Mouse (Mus musculus): ENCODE results near the gene Lpar6.
A peak's percentile ranks its signal among the peaks of the same experiment; 100 is the strongest.

Gene Lpar6

DNA sequence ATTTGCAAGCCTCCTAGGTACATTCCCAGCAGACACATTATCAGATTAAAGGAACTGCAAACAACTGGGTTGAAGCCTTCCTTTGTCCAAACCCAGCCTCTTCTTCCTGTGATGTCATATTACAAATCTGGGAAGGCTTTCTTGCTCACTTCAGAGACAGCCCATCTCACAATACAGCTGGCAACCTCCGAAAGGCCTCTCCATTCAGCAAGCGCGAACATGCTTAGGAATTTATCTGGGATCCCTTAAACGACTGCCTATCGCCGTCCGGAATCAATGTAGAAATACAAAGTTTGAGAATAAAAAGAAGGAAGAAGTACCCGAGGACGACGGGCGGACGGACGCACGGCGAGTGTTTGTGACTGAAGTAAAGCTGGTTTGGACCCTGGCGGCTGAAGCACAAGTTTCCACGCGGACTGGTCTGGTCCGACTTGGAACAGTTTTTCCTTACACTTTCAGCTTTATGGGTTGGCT is at the start of gene Lpar6:
Gene Lpar6 (plus strand): TSS at position 48 of the 474 bp plus-strand sequence.
- DNase-seq = peak; percentile 77

DNA sequence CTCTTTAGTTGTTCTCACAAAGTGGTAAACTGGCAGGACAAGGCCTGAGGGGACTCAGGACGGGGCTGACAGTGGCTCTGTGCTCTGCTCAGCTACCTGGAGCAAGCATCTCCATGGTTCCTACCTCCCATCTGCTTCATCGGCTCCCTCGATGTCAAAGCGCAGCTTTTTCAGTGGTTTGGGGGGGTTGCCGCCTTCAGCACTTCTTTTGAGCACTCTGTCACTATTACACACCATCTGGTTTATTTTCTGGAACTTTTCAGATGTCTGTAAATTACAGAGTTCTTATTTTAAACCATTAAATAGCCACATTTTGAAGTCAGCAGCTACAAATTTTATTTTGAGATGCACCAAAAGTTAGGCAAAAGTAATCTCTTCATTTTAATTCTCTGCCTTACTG is 38.6 kb upstream of the Lpar6 start:
- no peak for DNase-seq

DNA sequence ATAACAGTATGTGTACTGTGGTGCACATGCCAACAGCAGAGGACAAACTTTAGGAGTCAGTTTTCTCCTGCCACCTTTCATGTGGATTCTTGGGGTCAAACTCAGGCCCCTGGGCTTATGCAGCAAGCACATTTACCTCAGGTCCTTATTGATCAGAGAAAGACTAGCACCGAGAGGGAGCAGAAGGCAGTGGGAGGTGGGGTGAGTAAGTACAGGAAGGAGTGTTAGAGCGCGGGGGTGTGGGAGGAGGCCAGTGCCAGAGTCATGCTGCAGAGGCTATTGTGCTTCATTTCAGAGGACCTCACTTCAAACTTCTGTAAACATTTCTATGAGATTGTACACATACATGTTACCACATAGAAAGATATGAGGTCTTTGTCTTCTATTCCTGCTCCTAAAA is 36.2 kb upstream of the Lpar6 start:
- no peak for DNase-seq

DNA sequence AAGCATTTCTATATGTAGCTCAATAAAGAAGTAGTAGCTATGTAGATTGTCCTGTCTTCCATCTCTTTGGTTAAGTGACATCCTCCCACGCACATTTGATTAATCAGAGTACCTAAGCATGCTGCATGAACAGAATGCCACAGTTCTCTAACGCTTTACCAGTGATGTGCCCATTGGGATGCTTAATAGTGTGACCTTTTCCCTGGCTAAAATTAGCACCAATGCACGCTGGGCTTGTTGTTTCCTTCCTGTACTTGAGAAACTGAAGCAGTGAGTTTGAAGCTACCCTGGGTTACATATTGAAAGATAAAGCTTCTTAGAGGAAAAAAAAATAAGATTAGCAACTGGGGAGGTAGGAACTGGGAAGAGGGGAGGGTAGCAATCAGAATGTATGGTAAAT is 33.7 kb upstream of the Lpar6 start:
- DNase-seq = no peak

DNA sequence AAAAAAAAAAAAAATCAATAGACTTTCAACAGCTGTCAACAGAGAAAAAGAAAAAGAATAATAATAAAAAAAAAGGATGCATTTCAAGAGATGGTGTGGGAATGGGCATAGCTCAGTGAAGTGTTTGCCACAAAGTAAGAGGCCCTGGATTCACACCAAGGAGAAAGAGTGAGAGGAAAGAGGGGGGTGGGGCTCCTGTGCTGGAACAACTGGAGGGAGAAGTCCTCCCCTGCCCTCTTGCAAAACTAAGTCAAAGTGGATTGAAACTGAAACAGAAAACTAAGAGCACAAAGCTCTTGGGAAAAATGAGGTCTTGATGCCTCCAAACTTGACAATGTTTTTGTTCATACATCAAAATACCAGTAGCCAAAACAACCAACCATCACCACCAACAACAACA is 28.4 kb upstream of the Lpar6 start:
- DNase-seq = peak; percentile 69

DNA sequence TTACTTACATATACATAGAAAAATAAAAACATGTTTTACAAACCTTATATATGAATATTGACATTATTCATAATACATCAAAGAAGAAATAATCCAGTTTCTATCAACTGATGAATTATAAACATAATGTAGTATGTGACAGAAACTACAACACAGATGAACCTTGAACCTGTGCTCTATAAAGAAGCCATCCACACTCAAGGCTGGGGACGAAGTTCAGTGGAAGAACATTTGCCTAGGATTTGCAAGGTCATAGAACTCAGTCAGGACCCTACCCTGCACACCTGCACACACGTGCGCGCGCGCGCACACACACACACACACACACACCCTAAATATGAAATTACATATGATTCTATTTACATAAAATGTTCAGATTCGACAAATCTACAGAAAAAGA is 27.5 kb upstream of the Lpar6 start:
- DNase-seq = no peak

DNA sequence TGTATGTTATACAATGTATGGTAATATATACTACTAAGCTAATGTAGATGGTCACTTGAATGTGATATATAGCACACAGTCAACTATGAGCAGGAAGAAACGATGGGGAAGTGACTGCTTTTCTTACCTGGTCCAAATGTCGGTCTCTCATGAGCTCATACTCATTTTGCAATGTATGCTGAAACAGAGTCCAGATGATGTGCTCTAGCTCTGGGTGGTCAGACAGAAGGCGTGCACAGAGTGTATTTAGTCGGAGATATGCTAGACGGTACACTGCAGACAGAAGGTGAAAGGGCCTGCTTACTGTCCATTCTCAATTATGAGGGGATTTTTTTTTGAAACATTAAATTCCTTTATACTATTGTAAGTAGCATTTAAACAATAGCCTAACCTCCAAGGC is 26.2 kb upstream of the Lpar6 start:
- DNase-seq = no peak

DNA sequence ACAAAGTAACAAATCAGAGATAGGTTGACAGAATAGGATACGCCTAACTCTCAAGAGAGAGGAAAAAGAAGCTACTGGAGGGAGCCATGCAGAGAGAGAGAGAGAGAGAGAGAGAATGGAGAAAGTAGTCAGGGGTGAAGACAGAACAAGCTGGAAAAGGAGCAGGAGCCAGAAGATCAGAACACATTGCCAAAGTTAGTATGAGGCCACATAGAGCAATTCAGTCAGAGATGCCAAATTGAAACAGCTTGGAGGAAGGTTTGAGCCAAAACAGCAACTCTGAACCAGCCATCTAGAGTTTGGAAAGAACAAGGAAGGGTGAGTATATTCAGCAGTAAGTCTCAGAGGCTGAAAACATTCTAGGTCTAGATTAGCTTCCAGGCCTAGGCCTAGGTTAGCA is 20.6 kb upstream of the Lpar6 start:
- DNase-seq = peak; percentile 49

DNA sequence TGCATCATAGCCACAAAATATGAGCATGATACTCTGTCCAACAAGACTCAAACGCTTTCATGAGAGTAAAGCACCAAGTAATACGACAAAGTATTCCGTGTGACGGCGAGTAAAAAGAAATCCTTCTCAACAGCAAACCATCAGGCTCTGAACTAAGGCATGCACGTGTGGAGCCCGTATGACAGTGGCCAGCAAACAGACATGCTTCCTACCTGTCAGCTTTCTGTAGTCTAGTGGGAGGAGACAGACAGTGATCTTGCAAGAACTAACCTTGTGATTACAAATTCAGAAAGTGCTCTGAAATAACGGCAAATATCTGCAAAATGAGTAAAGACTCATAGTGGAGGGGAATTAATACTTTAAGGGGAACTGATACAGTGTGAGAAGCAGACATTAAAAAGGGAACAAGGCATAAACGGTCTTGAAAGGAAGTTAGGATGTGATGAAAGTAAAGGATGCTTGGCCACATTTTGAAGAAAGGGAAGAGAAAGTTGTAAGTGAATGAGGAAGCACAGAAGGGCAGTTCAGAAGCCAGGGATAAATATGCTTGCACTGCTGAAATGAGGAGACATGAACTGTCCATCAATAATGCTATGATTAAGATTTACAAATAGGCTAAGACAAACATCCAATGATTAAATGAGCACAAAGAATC is 15.3 kb upstream of the Lpar6 start:
- DNase-seq = no peak

DNA sequence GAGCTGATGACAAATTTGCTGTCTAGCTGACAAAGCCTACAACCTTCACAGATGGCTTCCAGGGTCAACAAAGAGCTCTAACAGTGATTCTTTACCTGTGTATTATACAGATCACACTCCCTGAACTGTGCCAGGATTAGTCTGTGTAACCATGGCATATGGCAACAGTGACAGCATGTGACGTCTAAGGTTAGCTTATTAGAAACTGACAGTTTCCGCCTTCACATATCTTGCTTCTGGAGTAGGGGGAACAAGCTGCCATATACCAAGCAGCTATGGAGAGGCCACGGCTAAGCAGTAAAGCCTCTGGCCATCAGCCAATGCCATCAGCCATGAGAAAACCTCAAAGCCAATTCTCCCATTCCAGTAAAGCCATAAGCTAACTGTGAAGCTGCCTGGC is 11.3 kb upstream of the Lpar6 start:
- DNase-seq = no peak

DNA sequence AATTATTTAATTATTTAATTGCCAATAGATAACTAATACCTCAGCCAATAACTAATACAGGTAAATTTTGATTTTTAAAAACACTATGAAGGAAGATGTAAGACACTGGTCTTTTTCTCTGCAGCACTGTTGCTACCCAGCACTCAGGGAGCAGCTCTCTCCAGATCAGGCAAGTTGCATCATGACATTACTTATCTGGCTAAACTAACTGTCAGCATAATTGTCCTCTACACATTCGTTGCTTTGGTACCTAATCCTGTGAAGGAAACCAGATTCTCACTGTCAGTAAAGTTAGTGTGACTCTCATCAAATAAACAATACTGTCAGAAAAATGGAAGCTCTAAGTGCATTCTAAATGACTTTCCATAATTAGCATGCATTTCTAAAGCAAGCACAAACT is 10.8 kb upstream of the Lpar6 start:
- DNase-seq = no peak

DNA sequence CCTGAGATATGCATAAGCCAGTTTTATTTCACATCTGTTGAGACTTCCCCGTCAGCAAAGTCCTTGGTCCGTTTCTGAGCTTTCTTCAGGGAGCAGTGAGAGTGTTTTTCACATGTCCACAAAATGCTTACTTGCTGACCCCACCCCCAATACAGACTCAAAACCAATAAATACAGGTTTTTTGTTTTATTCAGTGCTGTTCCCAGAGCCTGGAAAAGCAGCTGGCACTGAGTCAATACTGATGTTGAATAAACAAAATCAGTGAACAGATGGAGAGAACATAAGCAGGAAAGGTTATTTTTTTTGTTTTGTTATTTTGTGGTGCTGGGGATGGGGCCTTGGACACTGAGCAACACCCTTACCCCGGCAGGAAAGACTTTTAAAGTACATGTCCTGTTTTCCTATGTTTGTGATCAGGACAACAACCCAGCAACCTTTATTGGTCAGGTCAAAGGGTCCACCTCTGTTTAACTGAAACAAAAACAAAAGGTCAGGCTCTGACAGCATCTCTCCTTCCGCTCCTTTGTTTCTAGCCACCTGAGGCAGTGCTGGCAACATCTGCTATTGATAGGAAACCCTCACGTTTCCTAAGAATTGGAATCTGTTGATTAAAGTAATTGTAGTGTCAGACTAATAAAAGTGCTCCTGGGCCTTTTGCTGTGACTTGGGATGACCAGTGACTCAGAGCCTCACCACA is 6.3 kb upstream of the Lpar6 start:
- DNase-seq = no peak

DNA sequence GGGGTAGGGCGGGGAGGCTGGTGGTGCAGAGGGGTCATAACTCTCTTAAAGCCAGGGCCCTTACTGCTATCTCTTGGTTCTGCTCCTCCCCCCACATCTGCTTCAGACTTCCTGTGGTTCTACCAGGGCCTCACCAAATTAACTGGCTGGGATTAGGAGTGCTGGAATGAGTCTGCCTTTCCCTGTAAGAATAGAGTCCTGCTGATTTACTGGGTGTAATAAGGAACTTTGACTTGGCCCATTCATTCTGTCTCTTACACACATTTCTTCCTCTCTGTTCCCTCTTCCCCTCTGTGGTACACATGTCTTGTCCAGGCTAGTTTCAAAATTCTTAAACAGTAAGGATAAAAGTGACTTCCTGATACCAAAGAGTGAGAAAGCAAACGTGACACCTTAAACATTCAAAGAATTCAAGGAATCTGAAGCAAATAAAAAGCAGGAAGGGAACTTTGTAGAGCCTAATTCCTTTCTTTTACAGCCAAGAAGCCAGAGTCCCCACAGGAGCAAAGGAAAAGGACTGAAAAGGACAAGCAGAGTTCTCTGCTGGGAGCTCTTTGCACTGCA is 3.1 kb upstream of the Lpar6 start:
- no peak for DNase-seq

DNA sequence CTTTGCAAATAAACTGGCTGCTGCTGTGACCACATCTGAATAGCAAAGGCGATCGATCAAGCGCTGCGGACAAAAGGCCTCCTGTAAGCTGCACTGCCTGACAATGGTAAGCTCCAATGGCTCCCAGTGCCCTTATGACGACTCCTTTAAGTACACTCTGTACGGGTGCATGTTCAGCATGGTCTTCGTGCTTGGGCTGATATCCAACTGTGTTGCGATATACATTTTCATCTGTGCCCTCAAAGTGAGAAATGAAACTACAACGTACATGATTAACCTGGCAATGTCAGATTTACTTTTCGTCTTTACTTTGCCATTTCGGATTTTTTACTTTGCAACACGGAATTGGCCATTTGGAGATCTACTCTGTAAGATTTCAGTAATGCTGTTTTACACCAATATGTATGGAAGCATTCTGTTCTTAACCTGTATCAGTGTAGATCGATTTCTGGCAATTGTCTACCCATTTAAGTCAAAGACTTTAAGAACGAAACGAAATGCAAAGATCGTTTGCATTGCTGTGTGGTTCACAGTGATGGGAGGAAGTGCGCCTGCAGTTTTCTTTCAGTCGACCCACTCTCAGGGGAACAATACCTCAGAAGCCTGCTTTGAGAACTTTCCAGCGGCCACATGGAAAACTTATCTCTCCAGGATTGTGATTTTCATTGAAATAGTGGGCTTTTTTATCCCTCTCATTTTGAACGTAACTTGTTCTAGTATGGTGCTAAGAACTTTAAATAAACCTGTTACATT is 979 bp downstream of the Lpar6 start:
- DNase-seq = peak; percentile 45

DNA sequence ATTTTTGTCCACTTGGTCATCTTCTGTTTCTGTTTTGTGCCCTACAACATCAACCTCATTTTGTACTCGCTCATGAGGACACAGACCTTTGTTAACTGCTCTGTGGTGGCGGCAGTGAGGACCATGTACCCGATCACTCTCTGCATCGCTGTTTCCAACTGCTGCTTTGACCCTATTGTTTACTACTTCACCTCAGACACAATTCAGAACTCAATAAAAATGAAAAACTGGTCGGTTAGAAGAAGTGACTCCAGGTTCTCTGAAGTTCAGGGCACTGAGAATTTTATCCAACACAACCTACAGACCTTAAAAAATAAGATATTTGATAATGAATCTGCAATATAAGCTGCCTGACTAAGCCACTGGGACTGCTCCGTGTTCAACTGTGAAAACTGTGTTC is 1.6 kb downstream of the Lpar6 start:
- DNase-seq = no peak

DNA sequence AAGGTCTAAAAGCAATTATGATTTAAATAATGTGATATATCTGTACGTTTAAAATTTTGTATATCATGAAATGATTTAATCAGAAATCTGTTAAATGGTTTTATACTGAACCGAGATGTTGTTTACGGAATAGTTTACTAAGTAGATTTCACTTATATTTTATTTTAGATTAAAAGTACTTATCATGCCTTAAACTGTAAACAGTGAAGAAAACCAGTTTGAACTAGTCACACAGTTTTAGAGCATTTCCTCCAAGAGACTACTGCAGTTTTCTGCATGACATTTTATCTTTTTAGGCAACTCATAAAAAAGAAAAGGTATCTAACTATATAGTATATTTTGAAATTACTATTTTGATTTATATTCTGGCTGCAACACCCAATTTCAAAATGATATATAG is 2.2 kb downstream of the Lpar6 start:
- no peak for DNase-seq

DNA sequence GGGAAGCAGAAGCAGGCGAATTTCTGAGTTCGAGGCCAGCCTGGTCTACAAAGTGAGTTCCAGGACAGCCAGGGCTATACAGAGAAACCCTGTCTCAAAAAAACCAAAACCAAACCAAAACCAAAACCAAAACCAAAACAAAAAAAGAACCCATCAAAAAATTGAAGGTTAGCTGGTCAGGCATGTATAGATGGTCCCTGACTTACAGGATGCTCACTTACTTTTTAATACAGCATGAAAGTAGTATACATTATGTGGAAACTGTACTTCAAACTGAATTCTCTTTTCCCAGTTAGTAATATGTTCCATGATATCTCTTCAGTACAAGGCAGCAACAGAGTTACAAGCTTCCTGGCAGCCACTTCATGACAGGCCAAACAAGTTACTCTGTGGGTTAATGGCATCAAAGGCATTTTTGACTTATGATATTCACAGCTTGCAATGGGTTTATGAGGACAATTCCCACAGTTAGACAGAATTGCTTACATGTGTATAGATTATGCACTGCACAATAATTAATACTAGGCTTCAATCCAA is 6.4 kb downstream of the Lpar6 start:
- DNase-seq = no peak

DNA sequence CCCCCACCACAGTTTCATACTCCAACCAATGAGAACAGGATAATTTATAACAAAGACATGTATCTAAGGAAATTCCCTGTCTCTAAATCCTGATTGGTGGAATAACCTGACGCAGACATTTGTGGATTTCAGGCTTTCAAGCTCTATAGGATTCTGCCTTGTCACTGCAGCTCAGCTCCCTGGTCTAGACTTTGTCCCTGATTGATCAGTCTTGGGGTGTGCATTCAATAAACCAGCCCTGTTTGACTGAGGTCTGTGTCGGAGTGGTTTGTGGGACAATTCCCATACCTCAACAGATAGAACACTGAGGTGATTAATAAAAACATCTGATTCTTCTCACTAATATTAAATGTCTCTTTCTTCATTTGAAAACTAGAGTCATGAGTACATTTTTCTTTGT is 12.4 kb downstream of the Lpar6 start:
- no peak for DNase-seq

DNA sequence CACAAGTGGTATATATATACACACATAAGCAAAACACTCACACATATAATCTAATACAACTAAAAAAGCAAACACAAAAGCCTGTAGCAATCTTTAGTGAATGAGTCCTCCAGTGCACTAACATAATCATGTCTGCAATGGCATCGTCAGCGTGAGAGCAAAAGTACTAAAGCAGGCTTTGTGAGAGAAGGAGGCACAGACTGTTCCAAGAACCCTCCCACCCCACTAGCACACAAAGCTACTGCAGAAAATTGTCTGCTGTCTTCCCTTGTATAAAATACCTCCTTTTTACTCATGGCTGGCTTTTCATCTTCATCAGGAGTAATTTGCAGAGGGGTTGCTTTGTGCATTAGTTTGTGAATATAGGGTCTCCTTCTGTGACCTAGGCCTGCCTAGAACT is 14.6 kb downstream of the Lpar6 start:
- no peak for DNase-seq

DNA sequence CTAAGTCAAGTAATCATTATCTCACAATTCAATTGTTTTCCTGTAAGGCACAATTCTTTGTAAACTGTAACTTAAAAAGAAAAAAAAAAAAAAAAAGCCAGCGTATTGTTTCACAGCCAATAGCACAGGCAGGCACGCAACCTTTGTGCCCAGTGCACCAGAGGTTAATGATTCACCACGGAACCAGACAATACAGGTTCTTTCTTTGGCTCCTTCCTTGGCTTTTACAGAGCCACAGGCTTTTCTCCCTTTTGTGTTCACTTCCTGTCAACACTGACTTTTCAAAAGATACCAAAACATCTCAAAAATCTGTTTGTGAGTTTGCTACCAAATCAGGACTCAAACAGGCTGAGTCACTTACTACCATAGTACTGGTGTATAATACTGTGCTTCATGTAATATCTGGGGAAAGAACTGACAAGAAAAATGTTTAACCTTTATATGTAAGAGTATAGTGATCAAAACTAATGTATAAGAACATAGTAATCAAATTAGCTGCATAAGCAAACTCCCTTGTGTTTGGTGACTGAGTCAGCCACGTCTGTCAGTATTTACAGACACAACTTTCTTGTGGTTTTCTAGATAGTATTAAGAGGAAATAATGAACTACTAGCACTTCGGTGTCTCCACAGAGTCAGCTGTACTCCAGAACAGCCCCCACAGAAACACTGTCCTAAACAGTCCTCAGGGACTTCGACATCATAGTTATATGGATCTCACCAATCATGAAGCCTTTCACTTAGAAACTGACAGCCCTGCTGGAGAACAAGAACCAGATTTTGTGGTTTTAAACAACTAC is 16.0 kb downstream of the Lpar6 start:
- peak; percentile 24 for DNase-seq

DNA sequence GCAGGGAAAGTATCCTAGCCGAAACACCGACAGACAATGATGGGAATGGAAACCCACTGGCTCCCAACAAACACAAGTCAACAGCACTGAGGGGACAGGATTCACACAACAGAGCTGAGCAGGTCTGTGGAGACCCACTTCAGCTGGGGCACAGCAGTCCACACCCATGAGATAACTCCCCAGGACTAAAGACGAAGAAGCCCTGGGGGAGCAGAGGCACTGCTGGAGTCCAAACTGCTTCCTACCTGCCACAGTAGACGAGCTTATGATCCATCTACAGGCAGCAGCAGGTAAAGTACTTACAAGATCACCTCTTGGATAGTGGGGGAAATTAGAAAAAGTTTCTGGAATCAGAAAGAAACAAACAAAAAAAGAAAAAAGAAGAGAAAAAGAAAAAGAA is 16.7 kb downstream of the Lpar6 start:
- DNase-seq = no peak

DNA sequence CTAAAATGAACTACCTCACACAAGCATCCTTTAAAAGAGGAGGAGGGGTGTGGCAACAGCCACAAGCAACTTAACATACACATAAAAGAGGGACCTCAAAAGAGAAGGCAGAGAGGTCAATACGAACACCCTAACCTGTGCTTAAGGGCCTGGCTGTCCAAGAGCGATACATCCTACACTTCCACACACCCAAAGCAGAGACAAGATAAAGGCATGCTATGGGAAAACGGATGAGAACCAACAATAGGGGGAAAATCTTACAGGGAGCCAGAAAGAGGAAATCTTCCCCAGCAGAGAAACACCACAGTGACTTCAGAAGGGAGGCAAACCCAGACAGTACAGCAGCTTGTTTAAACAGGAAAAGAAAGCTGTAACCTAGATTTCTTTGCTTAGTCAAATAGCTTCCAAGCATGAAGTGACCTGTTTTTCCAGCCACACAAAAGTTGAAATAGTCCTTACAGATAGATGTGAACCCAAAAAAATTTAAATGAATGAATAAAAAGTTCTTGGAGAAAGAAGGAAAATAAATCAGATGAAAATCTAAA is 17.8 kb downstream of the Lpar6 start:
- no peak for DNase-seq
